Mouse (Mus musculus) brain, embryonic 14.5 days (tissue): ENCODE measurements around the gene Fam129a.

Experiments
- CTCF ChIP-seq: fragments of 200-500 bp; IDR thresholded peaks from 2 replicates; pipeline ENCODE4 v1.5.1; 2012; ENCODE audit warnings: inconsistent platforms, mild to moderate bottlenecking, moderate library complexity, borderline replicate concordance; ENCODE audit not compliant: insufficient read depth, insufficient read length; ENCODE audit errors: extremely low read depth
- POLR2A ChIP-seq: fragments of 200-500 bp; IDR thresholded peaks from 2 replicates; pipeline ENCODE4 v1.6.1; 2012; ENCODE audit warnings: mild to moderate bottlenecking, inconsistent platforms, borderline replicate concordance; ENCODE audit not compliant: poor library complexity, insufficient read depth, insufficient read length, severe bottlenecking; ENCODE audit errors: extremely low read depth

DNA sequence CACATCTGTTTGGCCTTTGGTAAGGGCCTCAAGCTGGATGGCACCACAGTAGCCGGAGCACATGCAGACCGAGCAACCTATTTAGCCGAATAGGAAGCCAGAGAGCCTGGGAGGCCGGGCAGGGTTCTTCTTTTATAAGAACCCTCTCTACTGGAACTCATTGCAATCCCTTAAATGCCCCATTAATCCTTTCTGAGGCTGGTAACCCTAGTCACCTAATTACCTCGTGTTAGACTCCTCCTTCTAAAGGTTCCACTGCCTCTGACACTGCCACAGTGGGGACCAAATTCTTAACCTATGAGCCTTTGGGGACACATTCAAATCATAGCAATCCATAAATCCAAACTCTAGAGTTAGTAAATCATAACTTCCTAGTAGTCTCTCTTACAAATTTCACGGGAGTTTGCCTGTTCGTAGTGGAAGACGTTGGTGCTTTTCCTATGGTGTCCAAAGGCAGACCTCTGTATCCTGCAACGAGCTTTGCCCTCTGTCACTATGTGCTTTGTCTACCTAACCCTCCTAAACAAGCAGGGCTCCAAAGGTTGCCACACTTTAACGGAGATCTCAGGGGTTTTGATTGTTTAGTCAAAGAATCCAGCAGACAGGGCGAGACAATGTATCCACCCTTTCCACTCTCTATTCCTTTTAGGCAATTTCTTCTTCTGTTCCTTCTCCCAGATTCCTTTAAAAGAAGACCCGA lies 24.8 kb downstream of the Fam129a start:
- no peak for TF ChIP-seq CTCF
- TF ChIP-seq POLR2A = no peak
